Mouse (Mus musculus): ENCODE measurements at regions not wholly inside any gene's neighbourhood (a gene's known extent, or its start where the extent isn't known, plus 50 kb on each side); places are given as distances from the start of the nearest gene placed in this dataset.
A peak's percentile ranks its signal among the peaks of the same experiment; 100 is the strongest.

- peak; percentile 10 for DNase-seq (ENCODE audit: low spot score)
These were observed 370.9 kb downstream of the Bckdhb start for GRCm38 (mm10) chr9:84295891-84296290.

GRCm38 (mm10) chr9:84296456-84296855 lies 371.5 kb downstream of the Bckdhb start:
- no peak for DNase-seq (ENCODE audit: low spot score)

GRCm38 (mm10) chr9:84304398-84304797 lies 379.5 kb downstream of the Bckdhb start:
- no peak for DNase-seq (ENCODE audit: low spot score)

GRCm38 (mm10) chr9:84318811-84319210 lies 393.9 kb downstream of the Bckdhb start:
- peak; percentile 27 for DNase-seq (ENCODE audit: low spot score)

- DNase-seq (ENCODE audit: low spot score) = no peak
These were observed 394.4 kb downstream of the Bckdhb start for GRCm38 (mm10) chr9:84319338-84319737.

- DNase-seq (ENCODE audit: low spot score) = no peak
These were observed 398.2 kb downstream of the Bckdhb start for GRCm38 (mm10) chr9:84323145-84323544.

- DNase-seq (ENCODE audit: low spot score) = peak; percentile 17
These were observed 406.2 kb downstream of the Bckdhb start for GRCm38 (mm10) chr9:84331083-84331602.

GRCm38 (mm10) chr9:84343435-84344095 lies 418.6 kb downstream of the Bckdhb start:
- DNase-seq (ENCODE audit: low spot score) = peak; percentile 94

GRCm38 (mm10) chr9:84350223-84350622 lies 425.3 kb downstream of the Bckdhb start:
- DNase-seq (ENCODE audit: low spot score) = peak; percentile 81

GRCm38 (mm10) chr9:84354409-84354808 lies 429.5 kb downstream of the Bckdhb start:
- DNase-seq (ENCODE audit: low spot score) = no peak

GRCm38 (mm10) chr9:84356167-84356566 lies 431.2 kb downstream of the Bckdhb start:
- DNase-seq (ENCODE audit: low spot score) = no peak

- DNase-seq (ENCODE audit: low spot score) = peak; percentile 73
These were observed 434.9 kb downstream of the Bckdhb start for GRCm38 (mm10) chr9:84359879-84360278.

- DNase-seq (ENCODE audit: low spot score) = no peak
These were observed 435.5 kb downstream of the Bckdhb start for GRCm38 (mm10) chr9:84360484-84360883.

GRCm38 (mm10) chr9:84363478-84363877 lies 438.5 kb downstream of the Bckdhb start:
- DNase-seq (ENCODE audit: low spot score) = no peak

GRCm38 (mm10) chr9:84369200-84369599 lies 444.3 kb downstream of the Bckdhb start:
- DNase-seq (ENCODE audit: low spot score) = no peak

GRCm38 (mm10) chr9:84370260-84370659 lies 445.3 kb downstream of the Bckdhb start:
- DNase-seq (ENCODE audit: low spot score) = no peak

GRCm38 (mm10) chr9:84375746-84376145 lies 450.8 kb downstream of the Bckdhb start:
- no peak for DNase-seq (ENCODE audit: low spot score)

- DNase-seq (ENCODE audit: low spot score) = no peak
These were observed 451.7 kb downstream of the Bckdhb start for GRCm38 (mm10) chr9:84376621-84377020.

- no peak for DNase-seq (ENCODE audit: low spot score)
These were observed 457.0 kb downstream of the Bckdhb start for GRCm38 (mm10) chr9:84381942-84382341.

GRCm38 (mm10) chr9:84389831-84390230 lies 464.9 kb downstream of the Bckdhb start:
- DNase-seq (ENCODE audit: low spot score) = no peak

GRCm38 (mm10) chr9:84394536-84395314 lies 469.8 kb downstream of the Bckdhb start:
- DNase-seq (ENCODE audit: low spot score) = no peak

GRCm38 (mm10) chr9:84399481-84399880 lies 474.5 kb downstream of the Bckdhb start:
- DNase-seq (ENCODE audit: low spot score) = no peak

Measured in retina, embryonic 14.5 days (tissue).